Mouse (Mus musculus) MEL (cell line): ENCODE results near the gene Pqlc2.

Experiments used
- BHLHE40 ChIP-seq: IDR thresholded peaks from 2 replicates; pipeline ENCODE4 v1.6.1; 2012; ENCODE audit warnings: low read depth, mild to moderate bottlenecking, inconsistent platforms, low read length, improper control_type of control experiment, borderline replicate concordance
- CTCF ChIP-seq, 3 experiments: IDR thresholded peaks in 2 of 3; conservative IDR thresholded peaks in 1 of 3; 2 replicates each; pipeline ENCODE4 v1.5.1; 2011 to 2012; ENCODE audit warnings: low read length in 3 of 3, low read depth in 2 of 3, mild to moderate bottlenecking in 2 of 3, improper control_type of control experiment in 1 of 3, inconsistent platforms in 1 of 3, mixed read lengths in 1 of 3, moderate library complexity in 1 of 3; ENCODE audit not compliant: control insufficient read depth in 1 of 3, insufficient read depth in 1 of 3, poor library complexity in 1 of 3, severe bottlenecking in 1 of 3
- EP300 ChIP-seq, 2 experiments: IDR thresholded peaks; 2 replicates each; pipeline ENCODE4 v1.6.1; 2011; ENCODE audit warnings: improper control_type of control experiment in 2 of 2, low read length in 2 of 2, low read depth in 1 of 2, mild to moderate bottlenecking in 1 of 2
- GATA1 ChIP-seq: IDR thresholded peaks from 2 replicates; pipeline ENCODE4 v1.6.1; 2011; ENCODE audit warnings: low read depth, low read length, improper control_type of control experiment
- MAZ ChIP-seq: IDR thresholded peaks from 2 replicates; pipeline ENCODE4 v1.6.1; 2012; ENCODE audit warnings: low read depth, mild to moderate bottlenecking, inconsistent platforms, low read length, improper control_type of control experiment
- MYC ChIP-seq: IDR thresholded peaks from 2 replicates; pipeline ENCODE4 v1.6.1; 2011; ENCODE audit warnings: low read depth, mild to moderate bottlenecking, low read length, improper control_type of control experiment, moderate library complexity
- POLR2A ChIP-seq, 2 experiments: IDR thresholded peaks; 2 replicates each; pipeline ENCODE4 v1.6.1; 2011 to 2012; ENCODE audit warnings: low read length in 2 of 2, mild to moderate bottlenecking in 2 of 2, control low read depth in 1 of 2, improper control_type of control experiment in 1 of 2, low read depth in 1 of 2, moderate library complexity in 1 of 2; ENCODE audit not compliant: control insufficient read depth in 1 of 2, insufficient read depth in 1 of 2, poor library complexity in 1 of 2
- RAD21 ChIP-seq: IDR thresholded peaks from 2 replicates; pipeline ENCODE4 v1.6.1; 2011; ENCODE audit warnings: mild to moderate bottlenecking, low read depth, low read length, improper control_type of control experiment
- SIN3A ChIP-seq: IDR thresholded peaks from 2 replicates; pipeline ENCODE4 v1.6.1; 2012; ENCODE audit warnings: low read length, improper control_type of control experiment, inconsistent platforms
- TAL1 ChIP-seq: IDR thresholded peaks from 2 replicates; pipeline ENCODE4 v1.6.1; 2012; ENCODE audit warnings: mild to moderate bottlenecking, inconsistent platforms, low read length, moderate library complexity, mixed read lengths
- UBTF ChIP-seq: IDR thresholded peaks from 2 replicates; pipeline ENCODE4 v1.6.1; 2012; ENCODE audit warnings: low read depth, mild to moderate bottlenecking, inconsistent platforms, low read length, improper control_type of control experiment, moderate library complexity, borderline replicate concordance; ENCODE audit not compliant: insufficient read depth
- ZNF384 ChIP-seq: IDR thresholded peaks from 2 replicates; pipeline ENCODE4 v1.6.1; 2012; ENCODE audit warnings: low read depth, mild to moderate bottlenecking, inconsistent platforms, low read length, improper control_type of control experiment

GRCm38 (mm10) chr4:139262981-139263380, 47.5 kb downstream of the Pqlc2 start:
- TF ChIP-seq RAD21 (no peak), POLR2A (IDR thresholded peaks at IDR 0.05; ENCODE audit: control insufficient read depth in 1 of 2, insufficient read depth in 1 of 2, low read depth in 1 of 2, low read length in 2 of 2, poor library complexity in 1 of 2) (no peak), CTCF (IDR thresholded peaks at IDR 0.05 in 2 of 3, conservative IDR thresholded peaks at IDR 0.05 in 1 of 3; ENCODE audit: control insufficient read depth in 1 of 3, insufficient read depth in 1 of 3, low read depth in 2 of 3, low read length in 3 of 3, poor library complexity in 1 of 3, severe bottlenecking in 1 of 3) (no peak), BHLHE40 (no peak), MAZ (no peak), ZNF384 (no peak), EP300 (IDR thresholded peaks at IDR 0.05; ENCODE audit: low read depth in 1 of 2, low read length in 2 of 2) (no peak), TAL1 (no peak), SIN3A (no peak), MYC (no peak), GATA1 (no peak), UBTF (no peak)
